10 mouse cellular contexts compared by ENCODE assay signal in genomic region chr7:103806856-103807255, GRCm38 (mm10). TPM values are rescaled to one million over a fixed set of nuclear protein-coding genes. Genes with fewer than 3 reads are reported as not detected.
DNase-seq lines count a peak whose midpoint lies in the region; ATAC-seq and TF ChIP-seq lines count a peak whose summit lies in the region.
"Had no signal": no experiment of that assay in that cellular context is flagged by ENCODE, and none has a peak within 500 bp of the region (broad histone marks: within the 10 kb centered on the region; RNA-seq: fewer than 3 reads in every experiment).

No protein-coding gene starts in this region.

- H3K9ac ChIP-seq in hindbrain, embryonic 13.5 days: no peak overlapping the region
- H3K9ac ChIP-seq: embryonic facial prominence, embryonic 15.5 days; lung, embryonic 15.5 days had no signal

- peak; percentile 7 for DNase-seq in hindbrain, embryonic 10.5 days (ENCODE audit: low spot score)
- no peak for DNase-seq in testis, postnatal 10 days (ENCODE audit: low spot score)
- peak; percentile 84 for DNase-seq in c-Kit-negative CD71-positive TER-119-positive erythroid progenitor cells, embryonic 14.5 days (ENCODE audit: low read depth, low spot score)
- peak; percentile 61 for DNase-seq in liver
- DNase-seq in spleen, postnatal 14 days (ENCODE audit: low spot score in 2 of 2): no peak
- DNase-seq in right cerebral cortex, postnatal 4 days: no peak

- peak; percentile 15; the same call in 1 of the 2 replicates for TF ChIP-seq CTCF in testis, adult 2 months (IDR thresholded peaks at IDR 0.05; ENCODE audit: control insufficient read depth, insufficient read depth, insufficient replicate concordance, low read depth, low read length)

- H3K27me3 ChIP-seq in hindbrain, embryonic 10.5 days (ENCODE audit: insufficient read depth, poor library complexity, severe bottlenecking): no peaks in the 10 kb centered on the region
- no peaks in the 10 kb centered on the region for H3K27me3 ChIP-seq in hindbrain, embryonic 13.5 days
- no peaks in the 10 kb centered on the region for H3K27me3 ChIP-seq in testis, adult 2 months (ENCODE audit: control insufficient read depth, insufficient read depth, low read length)
- H3K27me3 ChIP-seq: embryonic facial prominence, embryonic 15.5 days; lung, embryonic 15.5 days had no signal

- 78% methylated on average over 1 of the region's 1 CpGs for WGBS in hindbrain, embryonic 10.5 days
- WGBS in hindbrain, embryonic 13.5 days: 73% methylated on average over 1 of the region's 1 CpGs

- no peak for ATAC-seq in hindbrain, embryonic 13.5 days (ENCODE audit: low FRiP score)

- no peak overlapping the region for H3K4me3 ChIP-seq in hindbrain, embryonic 10.5 days
- no peak overlapping the region for H3K4me3 ChIP-seq in hindbrain, embryonic 13.5 days
- no peak overlapping the region for H3K4me3 ChIP-seq in testis, adult 2 months (ENCODE audit: control insufficient read depth, low read depth, low read length)
- H3K4me3 ChIP-seq: embryonic facial prominence, embryonic 15.5 days; lung, embryonic 15.5 days had no signal

- no peak for TF ChIP-seq POLR2A in testis, adult 2 months (IDR thresholded peaks at IDR 0.05; ENCODE audit: control insufficient read depth, low read depth, low read length)

- H3K4me1 ChIP-seq in hindbrain, embryonic 10.5 days (replicated peaks): no peaks in the 10 kb centered on the region
- no peaks in the 10 kb centered on the region for H3K4me1 ChIP-seq in hindbrain, embryonic 13.5 days (replicated peaks)
- H3K4me1 ChIP-seq in testis, adult 2 months (ENCODE audit: control insufficient read depth, insufficient read depth, low read length): no peaks in the 10 kb centered on the region
- H3K4me1 ChIP-seq: embryonic facial prominence, embryonic 15.5 days; lung, embryonic 15.5 days had no signal

- H3K36me3 ChIP-seq in hindbrain, embryonic 10.5 days: no peaks in the 10 kb centered on the region
- H3K36me3 ChIP-seq in hindbrain, embryonic 13.5 days: no peaks in the 10 kb centered on the region
- no peaks in the 10 kb centered on the region for H3K36me3 ChIP-seq in testis, adult 2 months (ENCODE audit: control insufficient read depth, insufficient read depth, low read length)
- H3K36me3 ChIP-seq: embryonic facial prominence, embryonic 15.5 days; lung, embryonic 15.5 days had no signal

- no peaks in the 10 kb centered on the region for H3K9me3 ChIP-seq in hindbrain, embryonic 10.5 days
- H3K9me3 ChIP-seq in hindbrain, embryonic 13.5 days: no peaks in the 10 kb centered on the region
- H3K9me3 ChIP-seq: embryonic facial prominence, embryonic 15.5 days; lung, embryonic 15.5 days had no signal

- no peak overlapping the region for H3K27ac ChIP-seq in hindbrain, embryonic 10.5 days
- H3K27ac ChIP-seq in hindbrain, embryonic 13.5 days: no peak overlapping the region
- H3K27ac ChIP-seq in testis, adult 2 months (ENCODE audit: control insufficient read depth, insufficient read depth, low read depth, low read length): no peak overlapping the region
- H3K27ac ChIP-seq: embryonic facial prominence, embryonic 15.5 days; lung, embryonic 15.5 days had no signal

- no peak overlapping the region for H3K4me2 ChIP-seq in hindbrain, embryonic 13.5 days
- H3K4me2 ChIP-seq: embryonic facial prominence, embryonic 15.5 days; lung, embryonic 15.5 days had no signal

RNA-seq across cellular contexts. Expression of gene Hbb-bt, which starts 6.9 kb away (rescaled TPM):
- polyA plus RNA-seq in hindbrain, embryonic 10.5 days (2016; fragmentation: Nextera tagmentation; extraction: Ambion mirVana): 187 and 377 TPM in 2 replicates
- 996 and 1,160 TPM in 2 replicates for polyA plus RNA-seq in hindbrain, embryonic 13.5 days (2015; fragmentation: Nextera tagmentation; extraction: Ambion mirVana)
- polyA plus RNA-seq in testis, adult 2 months (2012; rRNA removed): 8.1 and 11.1 TPM in 2 replicates

RNA-seq across cellular contexts. Expression of gene Olfr67, which starts 15.2 kb away (rescaled TPM):
- polyA plus RNA-seq in hindbrain, embryonic 10.5 days (2016; fragmentation: Nextera tagmentation; extraction: Ambion mirVana): not detected in 2 replicates
- not detected in 2 replicates for polyA plus RNA-seq in hindbrain, embryonic 13.5 days (2015; fragmentation: Nextera tagmentation; extraction: Ambion mirVana)
- polyA plus RNA-seq in testis, adult 2 months (2012; rRNA removed): not detected in 2 replicates
- polyA plus RNA-seq: embryonic facial prominence, embryonic 15.5 days; lung, embryonic 15.5 days had no signal

RNA-seq across cellular contexts. Expression of gene Hbb-bs, which starts 21.0 kb away (rescaled TPM):
- polyA plus RNA-seq in hindbrain, embryonic 10.5 days (2016; fragmentation: Nextera tagmentation; extraction: Ambion mirVana): 78.1 and 116 TPM in 2 replicates
- polyA plus RNA-seq in hindbrain, embryonic 13.5 days (2015; fragmentation: Nextera tagmentation; extraction: Ambion mirVana): 2,000 and 2,305 TPM in 2 replicates
- polyA plus RNA-seq in testis, adult 2 months (2012; rRNA removed): 78.9 and 88.8 TPM in 2 replicates

RNA-seq across cellular contexts. Expression of gene Olfr68, which starts 27.4 kb away (rescaled TPM):
- not detected in 2 replicates for polyA plus RNA-seq in hindbrain, embryonic 10.5 days (2016; fragmentation: Nextera tagmentation; extraction: Ambion mirVana)
- not detected in 2 replicates for polyA plus RNA-seq in hindbrain, embryonic 13.5 days (2015; fragmentation: Nextera tagmentation; extraction: Ambion mirVana)
- polyA plus RNA-seq in testis, adult 2 months (2012; rRNA removed): not detected in 2 replicates
- polyA plus RNA-seq: lung, embryonic 15.5 days had no signal

RNA-seq across cellular contexts. Expression of gene Hbb-bh2, which starts 33.5 kb away (rescaled TPM):
- 0.63 TPM in 1 of 2 replicates, not detected in the other for polyA plus RNA-seq in hindbrain, embryonic 10.5 days (2016; fragmentation: Nextera tagmentation; extraction: Ambion mirVana)
- polyA plus RNA-seq in hindbrain, embryonic 13.5 days (2015; fragmentation: Nextera tagmentation; extraction: Ambion mirVana): not detected in 2 replicates
- not detected in 2 replicates for polyA plus RNA-seq in testis, adult 2 months (2012; rRNA removed)
- polyA plus RNA-seq: embryonic facial prominence, embryonic 15.5 days; lung, embryonic 15.5 days had no signal

Comparison
In these comparisons a context has a peak if more than half of its experiments do, and no peak if none do; other contexts are left out.
1. RNA of gene Hbb-bs, which starts 21.0 kb away (polyA plus RNA-seq): 2,000 to 2,305 TPM in hindbrain, embryonic 13.5 days; 78.1 to 116 TPM in hindbrain, embryonic 10.5 days and 78.9 to 88.8 TPM in testis, adult 2 months; every median in the first group is over 10 times any median in the second.
2. DNase-seq: peak in hindbrain, embryonic 10.5 days (single experiment), c-Kit-negative CD71-positive TER-119-positive erythroid progenitor cells, embryonic 14.5 days (single experiment) and liver (single experiment); none in testis, postnatal 10 days (single experiment), spleen, postnatal 14 days (0 of 2) and right cerebral cortex, postnatal 4 days (single experiment).
3. RNA of gene Hbb-bt, which starts 6.9 kb away (polyA plus RNA-seq): 996 to 1,160 TPM in hindbrain, embryonic 13.5 days and 187 to 377 TPM in hindbrain, embryonic 10.5 days; 8.1 to 11.1 TPM in testis, adult 2 months; every median in the first group is over 10 times any median in the second.